Mouse (Mus musculus): Measurements from ENCODE around the gene Srm. TPM values are rescaled to one million over a fixed set of nuclear protein-coding genes. Genes with fewer than 3 reads are reported as not detected.

The Srm gene
- polyA plus RNA-seq, 1 experiment from 2014 or later, result 71.2 TPM

DNA sequence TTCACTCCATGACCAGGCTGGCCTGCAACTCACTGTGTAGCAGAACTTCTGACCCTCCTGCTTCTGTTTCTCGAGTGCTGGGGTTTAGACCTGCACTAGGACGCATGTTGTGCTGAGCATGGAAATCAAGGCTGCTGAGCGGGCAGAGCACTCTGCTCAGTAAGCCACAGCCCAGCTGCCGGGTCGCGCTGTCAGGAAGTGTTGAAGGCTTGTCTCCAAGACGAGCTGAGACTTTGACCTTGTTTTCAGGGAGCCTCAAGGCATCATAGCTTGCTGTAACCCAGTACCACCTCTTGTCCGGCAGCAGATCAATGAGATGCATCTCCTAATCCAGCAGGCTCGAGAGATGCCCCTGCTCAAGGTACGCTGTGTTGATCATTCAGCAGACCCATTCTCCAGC is 21.2 kb upstream of the Srm start:
- peaks cover 84% of the 10 kb centered on the region for H3K36me3 ChIP-seq (replicated peaks; ENCODE audit: insufficient read depth, low read length)
- no peak overlapping the region for H3K4me2 ChIP-seq (ENCODE audit: low read depth, low read length)
- H3K27ac ChIP-seq (ENCODE audit: low read depth), result no peak overlapping the region
- 84% methylated on average over 10 of the region's 10 CpGs for WGBS (ENCODE audit: insufficient replicate concordance)
- H3K9me3 ChIP-seq (ENCODE audit: low read length), result no peaks in the 10 kb centered on the region
- H3K27me3 ChIP-seq (ENCODE audit: insufficient read depth, low read length), result no peaks in the 10 kb centered on the region
- ATAC-seq (no peak), DNase-seq (no peak)
- H3K9ac ChIP-seq (replicated peaks), result no peak overlapping the region
- H3K4me3 ChIP-seq (ENCODE audit: low read depth, low read length), result no peak overlapping the region
- H3K4me1 ChIP-seq (ENCODE audit: insufficient read depth), result no peaks in the 10 kb centered on the region
- TF ChIP-seq CTCF (IDR thresholded peaks at IDR 0.05; ENCODE audit: low read depth), result no peak
- TF ChIP-seq EP300 (IDR thresholded peaks at IDR 0.05; ENCODE audit: low read depth), result no peak

DNA sequence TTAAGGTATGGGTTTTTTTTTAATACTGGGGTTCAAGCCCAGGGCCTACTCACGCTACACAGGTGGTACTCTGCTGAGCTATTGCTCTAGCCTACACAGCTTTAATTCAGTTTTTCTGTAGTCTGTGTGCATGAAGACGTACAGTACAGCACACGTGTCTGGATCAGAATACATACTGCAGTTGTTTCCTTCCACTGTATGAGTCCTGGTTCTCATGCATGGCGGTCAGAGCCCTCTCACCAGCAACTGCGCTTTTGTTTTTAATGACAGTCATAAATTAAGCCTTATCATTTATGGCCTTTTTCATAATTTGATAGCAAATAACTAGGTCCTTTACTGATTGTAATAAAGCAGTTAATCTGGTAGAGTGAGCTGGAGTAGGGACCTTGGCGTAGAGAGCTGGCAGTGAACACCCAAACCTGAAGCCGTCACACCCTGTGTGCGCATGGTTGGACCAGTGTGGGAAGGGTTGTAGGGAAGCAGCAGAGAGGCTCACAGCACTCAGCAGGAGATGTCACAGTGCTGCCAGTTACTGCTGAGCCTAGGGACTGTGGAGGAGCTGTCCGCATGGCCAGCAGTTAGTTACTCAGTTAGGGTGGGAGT is 20.5 kb upstream of the Srm start:
- TF ChIP-seq CTCF (IDR thresholded peaks at IDR 0.05; ENCODE audit: low read depth), result no peak
- no peak for TF ChIP-seq EP300 (IDR thresholded peaks at IDR 0.05; ENCODE audit: low read depth)
- H3K4me1 ChIP-seq (ENCODE audit: insufficient read depth), result no peaks in the 10 kb centered on the region
- H3K27ac ChIP-seq (ENCODE audit: low read depth), result no peak overlapping the region
- ATAC-seq, result no peak
- DNase-seq, result no peak
- H3K4me2 ChIP-seq (ENCODE audit: low read depth, low read length), result no peak overlapping the region
- H3K27me3 ChIP-seq (ENCODE audit: insufficient read depth, low read length), result no peaks in the 10 kb centered on the region
- no peak overlapping the region for H3K9ac ChIP-seq (replicated peaks)
- peaks cover 85% of the 10 kb centered on the region for H3K36me3 ChIP-seq (replicated peaks; ENCODE audit: insufficient read depth, low read length)
- WGBS (ENCODE audit: insufficient replicate concordance), result 91% methylated on average over 9 of the region's 9 CpGs
- no peak overlapping the region for H3K4me3 ChIP-seq (ENCODE audit: low read depth, low read length)
- no peaks in the 10 kb centered on the region for H3K9me3 ChIP-seq (ENCODE audit: low read length)

DNA sequence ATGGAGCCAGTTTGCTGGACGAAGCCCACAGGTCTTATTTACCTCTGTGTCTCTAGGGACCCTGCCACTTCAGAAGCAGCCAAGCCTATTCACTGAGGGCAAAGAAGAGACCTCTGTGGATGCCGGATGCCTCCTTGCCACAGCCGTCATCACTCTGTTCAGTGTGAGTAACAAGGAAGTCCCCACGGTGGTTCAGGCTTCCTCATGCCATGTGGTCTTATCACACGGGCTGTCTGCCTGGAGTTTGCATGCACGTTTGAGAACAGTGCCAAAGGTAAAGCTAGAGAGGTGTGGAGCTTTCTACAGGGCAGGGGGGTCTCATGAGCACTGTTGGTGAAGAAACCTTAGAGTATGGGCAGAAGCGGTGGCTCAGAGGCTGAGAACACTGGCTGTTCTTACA is 18.1 kb upstream of the Srm start:
- no peaks in the 10 kb centered on the region for H3K9me3 ChIP-seq (ENCODE audit: low read length)

DNA sequence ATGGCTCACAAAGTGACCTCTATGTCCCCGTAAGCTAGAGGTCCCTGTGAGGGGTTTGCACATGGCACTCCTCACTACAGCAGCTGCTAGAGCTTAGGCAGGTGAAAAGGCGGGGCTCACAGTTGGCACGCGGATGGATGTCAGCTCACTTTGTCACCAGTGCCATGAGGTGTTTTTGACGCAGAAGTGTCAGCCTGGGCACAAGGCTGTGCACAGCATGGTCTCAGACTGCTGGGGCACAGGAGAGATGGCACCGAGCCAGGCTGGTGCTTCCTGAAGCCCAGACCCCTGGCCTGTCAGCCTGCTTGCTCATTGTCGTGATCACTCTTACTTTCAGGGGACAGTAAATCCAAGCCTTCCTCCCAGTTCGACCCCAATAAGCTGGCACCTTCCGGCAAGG is 10.5 kb upstream of the Srm start:
- Histone ChIP-seq H3K9ac (replicated peaks) (no peak overlapping the region), H3K9me3 (ENCODE audit: low read length) (no peaks in the 10 kb centered on the region), H3K4me1 (ENCODE audit: insufficient read depth) (peaks cover 10% of the 10 kb centered on the region; the same call in 1 of the 2 replicates), H3K4me3 (ENCODE audit: low read depth, low read length) (no peak overlapping the region), H3K4me2 (ENCODE audit: low read depth, low read length) (no peak overlapping the region), H3K27ac (ENCODE audit: low read depth) (no peak overlapping the region), H3K27me3 (ENCODE audit: insufficient read depth, low read length) (no peaks in the 10 kb centered on the region), H3K36me3 (replicated peaks; ENCODE audit: insufficient read depth, low read length) (peaks cover 41% of the 10 kb centered on the region)
- DNase-seq, result no peak
- TF ChIP-seq CTCF (IDR thresholded peaks at IDR 0.05; ENCODE audit: low read depth) (no peak), EP300 (IDR thresholded peaks at IDR 0.05; ENCODE audit: low read depth) (no peak)
- WGBS (ENCODE audit: insufficient replicate concordance), result 82% methylated on average over 9 of the region's 9 CpGs
- no peak for ATAC-seq

More for the DNA sequence above, 18.1 kb upstream of the Srm start:
- no peak for DNase-seq
- Histone ChIP-seq H3K36me3 (replicated peaks; ENCODE audit: insufficient read depth, low read length) (peaks cover 85% of the 10 kb centered on the region), H3K27me3 (ENCODE audit: insufficient read depth, low read length) (no peaks in the 10 kb centered on the region), H3K4me2 (ENCODE audit: low read depth, low read length) (no peak overlapping the region), H3K4me1 (ENCODE audit: insufficient read depth) (no peaks in the 10 kb centered on the region), H3K9ac (replicated peaks) (no peak overlapping the region), H3K4me3 (ENCODE audit: low read depth, low read length) (no peak overlapping the region), H3K27ac (ENCODE audit: low read depth) (no peak overlapping the region)
- no peak for ATAC-seq
- TF ChIP-seq EP300 (IDR thresholded peaks at IDR 0.05; ENCODE audit: low read depth) (no peak), CTCF (IDR thresholded peaks at IDR 0.05; ENCODE audit: low read depth) (no peak)
- WGBS (ENCODE audit: insufficient replicate concordance), result 70% methylated on average over 7 of the region's 7 CpGs

DNA sequence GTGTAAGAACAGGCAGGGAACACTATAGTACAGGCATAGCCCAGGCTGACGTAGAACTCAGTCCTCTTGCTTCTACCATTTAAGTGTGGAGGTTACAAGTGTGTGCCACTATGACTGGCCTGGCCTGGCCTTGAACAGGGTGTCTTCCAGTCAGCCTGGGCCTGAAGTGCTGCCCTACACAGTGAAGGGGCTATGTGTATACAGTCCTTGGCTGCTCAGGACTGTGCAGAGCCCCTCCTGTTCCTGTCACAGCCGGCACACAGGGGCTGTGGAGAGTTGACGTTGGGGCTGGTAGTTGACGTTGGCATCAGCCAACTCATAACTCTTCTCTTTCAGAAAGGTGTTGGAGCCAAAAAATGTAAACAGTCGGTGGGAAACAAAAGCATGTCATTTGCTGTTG is 9.9 kb upstream of the Srm start:
- Histone ChIP-seq H3K4me1 (ENCODE audit: insufficient read depth) (peaks cover 10% of the 10 kb centered on the region; the same call in 1 of the 2 replicates), H3K27me3 (ENCODE audit: insufficient read depth, low read length) (no peaks in the 10 kb centered on the region), H3K36me3 (replicated peaks; ENCODE audit: insufficient read depth, low read length) (peaks cover 35% of the 10 kb centered on the region), H3K9ac (replicated peaks) (no peak overlapping the region), H3K4me2 (ENCODE audit: low read depth, low read length) (no peak overlapping the region), H3K4me3 (ENCODE audit: low read depth, low read length) (no peak overlapping the region), H3K27ac (ENCODE audit: low read depth) (no peak overlapping the region), H3K9me3 (ENCODE audit: low read length) (no peaks in the 10 kb centered on the region)
- TF ChIP-seq CTCF (IDR thresholded peaks at IDR 0.05; ENCODE audit: low read depth), result no peak
- TF ChIP-seq EP300 (IDR thresholded peaks at IDR 0.05; ENCODE audit: low read depth), result no peak
- WGBS (ENCODE audit: insufficient replicate concordance), result 91% methylated on average over 5 of the region's 5 CpGs
- ATAC-seq (no peak), DNase-seq (no peak)

DNA sequence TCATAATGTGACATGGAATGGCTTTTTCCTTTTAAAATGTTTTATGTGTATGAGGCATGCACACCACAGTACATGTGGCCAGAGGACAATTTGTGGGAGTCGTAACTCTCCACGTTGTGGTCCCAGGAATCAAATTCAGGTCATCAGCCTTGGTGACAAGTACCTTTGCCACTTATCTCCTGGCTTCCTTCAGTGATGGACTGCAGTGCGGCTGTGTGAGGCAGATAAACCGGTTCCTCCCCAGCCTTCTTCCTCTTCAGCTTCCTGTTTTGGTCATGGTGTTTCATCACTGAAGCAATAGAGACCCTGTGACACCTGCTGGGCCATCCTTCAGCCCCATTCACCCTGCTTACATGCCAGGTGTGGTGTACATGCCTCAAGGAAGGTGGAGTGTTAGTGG is 8.0 kb upstream of the Srm start:
- Histone ChIP-seq H3K27me3 (ENCODE audit: insufficient read depth, low read length) (no peaks in the 10 kb centered on the region), H3K27ac (ENCODE audit: low read depth) (no peak overlapping the region), H3K4me1 (ENCODE audit: insufficient read depth) (peaks cover 10% of the 10 kb centered on the region; the same call in 1 of the 2 replicates), H3K36me3 (replicated peaks; ENCODE audit: insufficient read depth, low read length) (peaks cover 24% of the 10 kb centered on the region), H3K9me3 (ENCODE audit: low read length) (no peaks in the 10 kb centered on the region), H3K4me3 (ENCODE audit: low read depth, low read length) (no peak overlapping the region), H3K9ac (replicated peaks) (no peak overlapping the region), H3K4me2 (ENCODE audit: low read depth, low read length) (no peak overlapping the region)
- TF ChIP-seq CTCF (IDR thresholded peaks at IDR 0.05; ENCODE audit: low read depth) (no peak), EP300 (IDR thresholded peaks at IDR 0.05; ENCODE audit: low read depth) (no peak)
- ATAC-seq (peak; percentile 64), DNase-seq (no peak)
- WGBS (ENCODE audit: insufficient replicate concordance), result 19% methylated on average over 4 of the region's 4 CpGs
